Mouse (Mus musculus) frontal cortex, adult (tissue): Measurements from ENCODE around the gene Elobl.
"Not testable (repeated sequence)": the region's sequence is repeated elsewhere in the genome, so short reads cannot be mapped to it uniquely, and the experiment has no call there.

Experiments used
- ATAC-seq: cut with Nextera tagmentation; 2 replicates; pipeline ENCODE4 v1.9.2; 2017; ENCODE audit warnings: mild to moderate bottlenecking, moderate library complexity, mixed read lengths; ENCODE audit not compliant: low TSS enrichment

Elobl gene

DNA sequence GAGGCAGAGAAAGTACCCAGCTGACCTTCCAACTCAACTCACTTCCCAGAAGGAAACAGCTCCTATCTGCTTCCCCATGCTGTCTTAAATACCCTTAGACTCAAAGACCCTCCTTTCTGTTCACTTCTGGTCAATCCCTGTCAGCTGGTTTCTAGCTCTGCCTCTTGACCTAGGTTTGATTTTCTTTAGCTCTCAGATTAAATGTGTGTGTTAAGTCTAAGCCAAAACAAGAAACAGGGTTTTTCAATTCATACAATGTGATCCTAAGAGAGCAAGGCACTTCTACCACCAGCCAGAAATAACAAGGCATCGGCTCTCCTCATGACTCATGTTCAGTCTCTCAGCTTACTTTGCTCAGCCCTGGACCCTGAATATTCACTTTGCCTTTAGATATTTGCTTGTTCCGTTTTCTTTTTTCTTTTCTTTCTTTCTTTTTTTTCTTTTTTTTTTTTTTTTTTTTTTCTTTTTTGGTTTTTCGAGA, at the start of gene Elobl:
Elobl (minus strand) TSS at position 51 of the 481 bp plus-strand sequence.
- ATAC-seq, result no peak

GRCm38 (mm10) chr11:89012241-89012640, 45.5 kb upstream of the Elobl start:
- ATAC-seq, result no peak

DNA sequence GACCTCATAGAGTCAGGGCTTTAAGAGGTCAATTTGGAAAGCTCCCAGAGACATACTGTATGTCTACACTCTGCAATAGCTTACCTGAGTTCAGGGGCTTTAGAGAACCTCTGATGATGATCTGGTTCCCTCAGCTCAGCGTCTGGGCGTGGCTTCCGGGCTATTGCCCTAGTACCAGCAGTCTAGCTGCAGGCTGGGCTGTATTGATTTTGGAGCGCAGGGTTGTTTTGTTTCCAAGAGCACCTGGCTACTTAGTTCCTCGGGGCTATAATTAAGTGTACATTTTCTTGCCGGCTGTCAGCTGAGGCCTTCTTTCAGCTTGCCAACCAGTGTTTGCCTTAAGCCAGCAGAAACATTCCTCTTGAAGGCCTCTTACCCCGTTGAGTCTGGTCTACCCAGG, 42.8 kb upstream of the Elobl start:
- no peak for ATAC-seq

DNA sequence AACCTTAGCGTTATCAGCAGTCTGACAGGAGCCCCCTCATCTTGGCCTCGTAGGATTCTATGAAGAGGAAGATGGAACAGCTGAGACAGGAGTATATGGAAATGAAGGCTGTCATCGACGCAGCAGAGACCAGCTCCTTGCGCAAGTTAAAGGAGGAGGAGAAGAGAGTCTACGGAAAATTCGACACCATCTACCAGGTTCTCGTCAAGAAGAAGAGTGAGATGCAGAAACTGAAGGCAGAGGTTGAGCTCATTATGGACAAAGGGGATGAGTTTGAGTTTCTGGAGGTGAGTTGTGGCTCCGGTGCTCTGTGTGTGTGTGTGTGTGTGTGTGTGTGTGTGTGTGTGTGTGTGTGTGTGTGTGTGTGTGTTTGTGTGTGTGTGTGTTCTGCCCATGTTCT, 42.3 kb upstream of the Elobl start:
- no peak for ATAC-seq

- no peak for ATAC-seq
Observed at GRCm38 (mm10) chr11:89007582-89007981, 40.9 kb upstream of the Elobl start.

DNA sequence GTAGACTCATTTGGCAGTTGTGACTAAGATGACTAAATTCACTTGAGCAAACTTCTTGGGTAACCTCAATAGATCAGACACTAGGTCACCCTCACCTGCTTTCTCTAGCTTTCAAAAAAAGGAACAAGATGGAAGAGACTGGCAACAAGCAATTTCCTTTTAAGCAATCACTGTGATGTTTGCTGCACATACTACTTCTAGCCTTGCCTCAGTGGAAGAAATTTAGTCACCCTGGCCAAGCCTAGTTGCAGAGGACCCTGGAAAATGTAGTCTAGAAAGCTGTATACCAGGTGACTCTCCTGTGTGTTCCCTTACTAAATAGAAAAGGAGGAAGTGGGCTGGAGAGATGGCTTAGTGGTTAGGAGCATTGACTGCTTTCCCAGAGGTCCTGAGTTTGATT, 39.7 kb upstream of the Elobl start:
- no peak for ATAC-seq

- ATAC-seq, result no peak
Observed at GRCm38 (mm10) chr11:89005473-89005872, 38.7 kb upstream of the Elobl start.

- no peak for ATAC-seq
Observed at GRCm38 (mm10) chr11:89003726-89004125, 37.0 kb upstream of the Elobl start.

- no peak for ATAC-seq
Observed at GRCm38 (mm10) chr11:89003078-89003477, 36.3 kb upstream of the Elobl start.

GRCm38 (mm10) chr11:89002621-89003020, 35.9 kb upstream of the Elobl start:
- ATAC-seq, result no peak

DNA sequence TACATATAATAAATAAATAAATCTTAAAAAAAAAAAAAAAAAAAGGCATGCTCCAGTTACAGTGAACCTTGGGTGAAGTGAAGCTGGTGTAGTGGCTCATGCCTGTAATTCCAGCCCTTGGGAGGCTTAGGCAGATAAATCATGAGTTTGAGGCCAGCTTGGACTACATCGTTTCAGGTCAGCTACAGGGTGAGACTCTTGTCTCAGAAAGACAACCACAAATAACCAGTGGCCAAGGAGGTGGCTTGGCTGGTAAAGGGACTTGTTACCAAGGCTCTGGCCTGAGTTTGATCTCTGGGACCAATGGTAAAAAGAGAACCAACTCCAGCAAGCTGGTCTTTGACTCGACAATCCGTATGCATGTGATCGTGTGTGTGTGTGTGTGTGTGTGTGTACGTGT, 35.3 kb upstream of the Elobl start:
- ATAC-seq, result no peak

DNA sequence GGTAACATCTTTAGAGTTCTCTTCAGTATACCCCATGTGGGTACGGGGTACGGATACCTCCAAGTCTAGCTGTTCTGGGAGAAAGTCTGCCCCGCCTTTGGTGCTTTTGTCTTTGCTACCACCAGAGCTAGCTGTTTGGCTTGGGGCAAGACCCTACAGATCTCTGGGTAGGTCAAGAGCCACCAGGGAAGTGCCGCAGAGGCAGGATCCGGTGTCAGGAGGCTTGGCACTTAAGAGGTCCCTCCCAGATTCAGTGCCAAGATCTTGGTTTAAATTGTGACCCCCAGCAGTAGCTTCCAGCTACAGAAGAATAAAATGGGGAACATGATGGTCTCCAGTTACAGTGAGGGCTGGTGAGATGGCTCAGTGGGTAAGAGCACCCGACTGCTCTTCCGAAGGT, 34.8 kb upstream of the Elobl start:
- ATAC-seq, result no peak

DNA sequence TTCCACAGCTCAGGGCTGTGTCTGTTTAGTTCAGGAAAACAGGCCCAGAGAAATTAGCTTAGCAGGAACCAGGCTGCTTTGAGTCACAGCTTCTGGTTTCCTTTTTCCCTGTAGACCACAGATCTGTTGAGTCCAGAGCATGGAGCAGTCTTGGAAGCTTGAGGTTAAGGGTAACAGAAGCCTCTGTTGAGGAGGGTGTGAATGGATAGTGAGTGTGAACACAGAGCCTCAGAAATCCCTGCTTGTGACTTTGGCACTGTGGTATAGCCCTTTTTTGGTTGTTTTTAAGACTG, 33.7 kb upstream of the Elobl start:
- ATAC-seq, result no peak

GRCm38 (mm10) chr11:88999723-89000526, 33.2 kb upstream of the Elobl start:
- no peak for ATAC-seq

GRCm38 (mm10) chr11:88998974-88999722, 32.4 kb upstream of the Elobl start, which contains the start of gene Trim25:
Gene Trim25 (plus strand): TSS chr11:88999376.
- no peak for ATAC-seq

GRCm38 (mm10) chr11:88998406-88998805, 31.7 kb upstream of the Elobl start:
- ATAC-seq, result no peak

DNA sequence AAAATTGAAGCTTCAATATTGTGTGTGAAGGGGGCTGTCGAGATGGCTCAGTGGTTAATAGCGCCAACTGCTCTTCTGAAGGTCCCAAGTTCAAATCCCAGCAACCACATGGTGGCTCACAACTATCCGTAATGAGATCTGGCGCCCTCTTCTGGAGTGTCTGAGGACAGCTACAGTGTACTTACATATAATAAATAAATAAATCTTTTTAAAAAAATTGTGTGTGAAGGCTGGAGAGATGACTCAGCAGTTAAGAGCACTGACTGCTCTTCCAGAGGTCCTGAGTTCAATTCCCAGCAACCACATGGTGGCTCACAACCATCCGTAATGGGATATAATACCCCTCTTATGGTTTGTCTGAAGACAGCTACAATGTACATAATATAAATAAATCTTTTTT, 30.6 kb upstream of the Elobl start:
- ATAC-seq, result not testable (repeated sequence)

DNA sequence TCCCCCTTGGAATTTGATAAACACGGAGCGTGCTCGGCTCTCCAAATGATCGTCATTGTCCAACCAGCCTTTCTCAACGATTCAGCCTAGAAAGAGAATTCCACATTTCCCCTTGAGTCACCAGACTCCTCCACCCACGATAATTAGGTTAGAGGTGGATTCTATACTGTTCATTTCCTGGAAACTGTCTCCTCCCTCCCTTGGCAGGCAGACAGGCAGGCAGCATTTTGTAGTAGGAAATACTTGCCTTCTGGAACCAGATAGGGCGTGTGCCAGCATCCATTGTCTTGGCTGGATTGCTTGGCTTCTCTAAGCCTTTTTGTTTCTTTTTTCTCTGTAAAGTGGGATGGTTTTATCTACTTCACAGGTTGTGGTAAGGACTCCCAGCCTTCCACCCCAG, 29.7 kb upstream of the Elobl start:
- no peak for ATAC-seq

DNA sequence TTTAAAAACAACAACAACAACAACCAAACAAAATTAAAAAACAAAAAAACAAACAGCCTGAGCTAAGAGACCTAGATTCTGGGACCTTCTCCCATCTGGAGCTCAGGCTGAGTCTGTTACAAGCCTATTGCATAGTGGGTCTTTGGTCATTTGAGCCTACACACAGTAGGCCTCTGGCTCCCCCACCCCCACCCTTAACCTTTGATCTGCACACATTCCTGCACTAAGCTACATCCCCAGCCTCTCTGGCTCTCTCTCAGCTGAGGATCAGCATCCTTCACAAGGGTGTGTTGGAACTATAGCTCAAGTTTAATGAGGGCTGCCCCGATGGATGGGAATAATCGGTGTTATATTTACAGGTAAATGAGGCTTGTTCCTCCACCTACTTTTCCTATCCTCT, 28.9 kb upstream of the Elobl start:
- ATAC-seq, result no peak

DNA sequence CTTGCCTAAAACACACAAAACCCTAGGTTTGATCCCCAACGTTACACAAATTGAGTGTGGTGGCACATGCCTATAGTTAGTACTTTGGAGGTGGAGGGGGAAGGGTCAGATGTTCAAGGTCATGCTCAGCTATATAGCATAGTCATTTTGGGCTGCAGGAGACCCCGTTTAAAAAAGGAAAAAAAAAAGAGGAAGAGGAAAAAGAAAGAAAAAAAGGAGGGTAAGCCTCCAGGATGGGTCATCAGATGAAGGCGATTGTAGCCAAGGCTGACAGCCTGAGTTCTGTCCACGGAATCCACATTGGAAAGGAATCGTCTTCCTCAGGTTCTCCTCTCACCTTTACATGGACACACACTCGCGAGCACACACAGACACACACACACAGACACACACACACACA, 27.8 kb upstream of the Elobl start:
- ATAC-seq, result no peak

DNA sequence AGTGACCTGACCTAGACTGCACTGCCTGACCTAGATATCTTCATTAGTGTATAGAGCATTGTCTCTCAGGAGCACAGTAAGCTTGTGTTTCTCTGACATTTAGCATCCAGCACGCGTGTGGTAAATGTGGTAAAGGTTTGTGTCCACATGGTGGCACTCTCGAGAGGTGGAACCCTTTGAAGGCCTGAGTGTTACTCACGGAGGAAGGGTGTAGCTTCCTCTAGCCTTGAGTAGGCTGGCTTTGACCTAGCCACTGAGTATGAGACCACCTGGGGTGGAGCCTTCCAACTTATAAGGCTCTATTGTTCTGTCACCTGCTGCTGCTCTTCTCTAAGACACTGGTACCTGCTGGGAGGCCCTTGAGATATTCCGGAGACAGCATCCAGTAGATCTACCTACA, 26.9 kb upstream of the Elobl start:
- ATAC-seq, result peak; percentile 81; the same call in 1 of the 2 replicates

DNA sequence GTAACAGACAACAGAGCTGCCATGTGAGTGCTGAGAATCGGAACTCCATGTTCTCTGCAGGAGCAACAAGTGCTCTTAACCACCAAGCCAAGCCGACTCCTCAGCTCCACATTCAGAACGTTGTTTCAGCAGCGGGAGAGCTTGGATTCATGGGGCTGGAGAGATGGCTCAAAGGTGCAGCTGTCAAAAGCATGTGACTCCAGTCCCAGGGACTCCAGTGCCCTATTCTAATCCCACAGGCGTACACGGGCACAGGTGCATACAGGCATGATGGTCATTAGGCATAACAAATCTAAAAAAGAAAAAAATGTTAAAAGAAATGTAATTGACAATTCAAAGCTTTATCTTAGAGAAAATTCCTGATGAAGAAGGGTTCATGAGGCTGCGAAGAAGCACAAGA, 26.5 kb upstream of the Elobl start:
- ATAC-seq, result no peak

DNA sequence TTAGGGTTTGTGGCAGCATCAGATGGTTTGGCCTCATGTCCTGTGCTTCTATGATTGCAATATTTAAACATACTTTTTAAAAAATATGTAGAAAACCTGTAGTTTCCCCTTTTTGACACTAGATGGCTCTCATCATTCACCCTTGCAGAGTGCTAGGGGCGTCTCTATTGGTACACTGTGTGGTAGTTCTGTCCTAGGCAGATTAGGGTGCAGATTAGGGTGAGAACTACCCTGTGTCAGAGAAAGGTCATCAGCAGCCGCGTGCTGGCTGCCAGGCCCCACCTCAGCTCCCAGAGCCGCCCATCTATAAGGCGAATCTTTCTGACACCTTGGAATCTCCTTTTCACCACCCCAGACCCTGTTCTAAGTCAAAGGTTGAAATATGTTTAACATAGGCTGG, 22.8 kb upstream of the Elobl start:
- no peak; the same call in 1 of the 2 replicates for ATAC-seq
